Mouse (Mus musculus): ENCODE data around the gene Cnbd2. TPM values are rescaled to one million over a fixed set of nuclear protein-coding genes. Genes with fewer than 3 reads are reported as not detected.

Cnbd2 gene
- polyA plus RNA-seq, 1 experiment from 2014 or later = 6.3 TPM

GRCm38 (mm10) chr2:156324681-156325080 lies 12.6 kb downstream of the Cnbd2 start:
- Histone ChIP-seq H3K4me2 (replicated peaks; ENCODE audit: low read depth) (peak overlapping the region; percentile 11; the same call in 1 of the 2 replicates), H3K36me3 (ENCODE audit: control insufficient read depth, insufficient read depth, low read length) (no peaks in the 10 kb centered on the region), H3K9ac (ENCODE audit: low read length) (no peak overlapping the region), H3K4me3 (ENCODE audit: low read depth, low read length) (no peak overlapping the region), H3K27me3 (ENCODE audit: control insufficient read depth, insufficient read depth, low read length) (no peaks in the 10 kb centered on the region), H3K9me3 (ENCODE audit: control insufficient read depth, low read length) (no peaks in the 10 kb centered on the region), H3K4me1 (replicated peaks; ENCODE audit: control insufficient read depth, insufficient read depth) (no peaks in the 10 kb centered on the region), H3K27ac (replicated peaks) (peak overlapping the region; percentile 77)
- 14% methylated on average over 5 of the region's 5 CpGs for WGBS
- ATAC-seq (ENCODE audit: low FRiP score, low TSS enrichment) = peak; percentile 77; the same call in 1 of the 2 replicates
- peak; percentile 36 for DNase-seq (ENCODE audit: low spot score)
- TF ChIP-seq EP300 (optimal IDR thresholded peaks at IDR 0.05) (no peak), CTCF (IDR thresholded peaks at IDR 0.05; ENCODE audit: low read depth) (no peak)

GRCm38 (mm10) chr2:156330681-156331080 lies 18.6 kb downstream of the Cnbd2 start:
- H3K4me3 ChIP-seq (ENCODE audit: low read depth, low read length) = no peak overlapping the region
- H3K9ac ChIP-seq (ENCODE audit: low read length) = no peak overlapping the region
- no peak overlapping the region for H3K4me2 ChIP-seq (replicated peaks; ENCODE audit: low read depth)
- H3K27me3 ChIP-seq (ENCODE audit: control insufficient read depth, insufficient read depth, low read length) = no peaks in the 10 kb centered on the region
- no peaks in the 10 kb centered on the region for H3K9me3 ChIP-seq (ENCODE audit: control insufficient read depth, low read length)
- TF ChIP-seq CTCF (IDR thresholded peaks at IDR 0.05; ENCODE audit: low read depth) (no peak), EP300 (optimal IDR thresholded peaks at IDR 0.05) (no peak)
- no peak for DNase-seq (ENCODE audit: low spot score)
- H3K36me3 ChIP-seq (ENCODE audit: control insufficient read depth, insufficient read depth, low read length) = no peaks in the 10 kb centered on the region
- H3K27ac ChIP-seq (replicated peaks) = no peak overlapping the region
- H3K4me1 ChIP-seq (replicated peaks; ENCODE audit: control insufficient read depth, insufficient read depth) = no peaks in the 10 kb centered on the region
- 78% methylated on average over 1 of the region's 1 CpGs for WGBS
- ATAC-seq (ENCODE audit: low FRiP score, low TSS enrichment) = no peak

- TF ChIP-seq EP300 (optimal IDR thresholded peaks at IDR 0.05) (no peak), CTCF (IDR thresholded peaks at IDR 0.05; ENCODE audit: low read depth) (no peak)
- ATAC-seq (ENCODE audit: low FRiP score, low TSS enrichment) = no peak
Observed at GRCm38 (mm10) chr2:156331446-156331965, 19.4 kb downstream of the Cnbd2 start.

GRCm38 (mm10) chr2:156340078-156340477 lies 28.0 kb downstream of the Cnbd2 start:
- TF ChIP-seq CTCF (IDR thresholded peaks at IDR 0.05; ENCODE audit: low read depth) (no peak), EP300 (optimal IDR thresholded peaks at IDR 0.05) (no peak)
- no peak overlapping the region for H3K9ac ChIP-seq (ENCODE audit: low read length)
- DNase-seq (ENCODE audit: low spot score) (no peak), ATAC-seq (ENCODE audit: low FRiP score, low TSS enrichment) (no peak)
- no peak overlapping the region for H3K27ac ChIP-seq (replicated peaks)
- H3K27me3 ChIP-seq (ENCODE audit: control insufficient read depth, insufficient read depth, low read length) = no peaks in the 10 kb centered on the region
- no peak overlapping the region for H3K4me3 ChIP-seq (ENCODE audit: low read depth, low read length)
- H3K36me3 ChIP-seq (ENCODE audit: control insufficient read depth, insufficient read depth, low read length) = no peaks in the 10 kb centered on the region
- H3K9me3 ChIP-seq (ENCODE audit: control insufficient read depth, low read length) = no peaks in the 10 kb centered on the region
- H3K4me1 ChIP-seq (replicated peaks; ENCODE audit: control insufficient read depth, insufficient read depth) = no peaks in the 10 kb centered on the region
- 81% methylated on average over 4 of the region's 4 CpGs for WGBS
- no peak overlapping the region for H3K4me2 ChIP-seq (replicated peaks; ENCODE audit: low read depth)

More at GRCm38 (mm10) chr2:156331446-156331965, 19.4 kb downstream of the Cnbd2 start:
- Histone ChIP-seq H3K4me2 (replicated peaks; ENCODE audit: low read depth) (no peak overlapping the region), H3K4me3 (ENCODE audit: low read depth, low read length) (no peak overlapping the region), H3K27me3 (ENCODE audit: control insufficient read depth, insufficient read depth, low read length) (no peaks in the 10 kb centered on the region), H3K9ac (ENCODE audit: low read length) (no peak overlapping the region), H3K9me3 (ENCODE audit: control insufficient read depth, low read length) (no peaks in the 10 kb centered on the region), H3K27ac (replicated peaks) (no peak overlapping the region), H3K4me1 (replicated peaks; ENCODE audit: control insufficient read depth, insufficient read depth) (no peaks in the 10 kb centered on the region), H3K36me3 (ENCODE audit: control insufficient read depth, insufficient read depth, low read length) (no peaks in the 10 kb centered on the region)
- WGBS = 63% methylated on average over 7 of the region's 7 CpGs
- DNase-seq (ENCODE audit: low spot score) = no peak

- no peaks in the 10 kb centered on the region for H3K27me3 ChIP-seq (ENCODE audit: control insufficient read depth, insufficient read depth, low read length)
- no peaks in the 10 kb centered on the region for H3K36me3 ChIP-seq (ENCODE audit: control insufficient read depth, insufficient read depth, low read length)
- 54% methylated on average over 12 of the region's 12 CpGs for WGBS
- no peak overlapping the region for H3K4me3 ChIP-seq (ENCODE audit: low read depth, low read length)
- peak; percentile 60 for TF ChIP-seq CTCF (IDR thresholded peaks at IDR 0.05; ENCODE audit: low read depth)
- TF ChIP-seq EP300 (optimal IDR thresholded peaks at IDR 0.05) = no peak
- H3K4me2 ChIP-seq (replicated peaks; ENCODE audit: low read depth) = no peak overlapping the region
- no peak overlapping the region for H3K9ac ChIP-seq (ENCODE audit: low read length)
- H3K4me1 ChIP-seq (replicated peaks; ENCODE audit: control insufficient read depth, insufficient read depth) = no peaks in the 10 kb centered on the region
- no peaks in the 10 kb centered on the region for H3K9me3 ChIP-seq (ENCODE audit: control insufficient read depth, low read length)
- DNase-seq (ENCODE audit: low spot score) (no peak), ATAC-seq (ENCODE audit: low FRiP score, low TSS enrichment) (no peak)
- H3K27ac ChIP-seq (replicated peaks) = no peak overlapping the region
Observed at GRCm38 (mm10) chr2:156344775-156345532, 32.9 kb downstream of the Cnbd2 start.

- WGBS = 68% methylated on average over 4 of the region's 4 CpGs
- TF ChIP-seq EP300 (optimal IDR thresholded peaks at IDR 0.05) (no peak), CTCF (IDR thresholded peaks at IDR 0.05; ENCODE audit: low read depth) (no peak)
- no peak overlapping the region for H3K27ac ChIP-seq (replicated peaks)
Observed at GRCm38 (mm10) chr2:156348812-156349211, 36.7 kb downstream of the Cnbd2 start.

More at GRCm38 (mm10) chr2:156348812-156349211, 36.7 kb downstream of the Cnbd2 start:
- DNase-seq (ENCODE audit: low spot score) (no peak), ATAC-seq (ENCODE audit: low FRiP score, low TSS enrichment) (no peak)
- Histone ChIP-seq H3K4me3 (ENCODE audit: low read depth, low read length) (no peak overlapping the region), H3K9ac (ENCODE audit: low read length) (no peak overlapping the region), H3K4me1 (replicated peaks; ENCODE audit: control insufficient read depth, insufficient read depth) (no peaks in the 10 kb centered on the region), H3K27me3 (ENCODE audit: control insufficient read depth, insufficient read depth, low read length) (no peaks in the 10 kb centered on the region), H3K36me3 (ENCODE audit: control insufficient read depth, insufficient read depth, low read length) (no peaks in the 10 kb centered on the region), H3K4me2 (replicated peaks; ENCODE audit: low read depth) (no peak overlapping the region), H3K9me3 (ENCODE audit: control insufficient read depth, low read length) (no peaks in the 10 kb centered on the region)
